8 mouse cellular contexts compared by ENCODE assay signal in genomic region chr11:63923386-63923785, GRCm38 (mm10). TPM values are rescaled to one million over a fixed set of nuclear protein-coding genes. Genes with fewer than 3 reads are reported as not detected.
DNase-seq lines count a peak whose midpoint lies in the region; ATAC-seq and TF ChIP-seq lines count a peak whose summit lies in the region.

No protein-coding gene starts in this region.

- H3K9ac ChIP-seq in embryonic facial prominence, embryonic 13.5 days = peak overlapping the region; percentile 57; the same call in 1 of the 2 replicates
- 0 out of 2 replicates have a peak overlapping the region, but pooled peaks have one; percentile 4 for H3K9ac ChIP-seq in stomach, postnatal 0 days (ENCODE audit: low read length)

- peak overlapping the region; percentile 94 for H3K4me2 ChIP-seq in embryonic facial prominence, embryonic 13.5 days
- H3K4me2 ChIP-seq in stomach, postnatal 0 days (replicated peaks; ENCODE audit: low read depth) = peak overlapping the region; percentile 95

- no peak for DNase-seq in heart, embryonic 10.5 days (ENCODE audit: low spot score)
- no peak for DNase-seq in heart, adult 9 months (ENCODE audit: low spot score in 2 of 2)
- DNase-seq in induced T-regulatory cell, adult 2 months (ENCODE audit: low read depth) = peak; percentile 43
- peak; percentile 10 for DNase-seq in lung, postnatal 14 days
- DNase-seq in stomach, postnatal 0 days (ENCODE audit: low spot score) = peak; percentile 31
- DNase-seq in right cerebral cortex, postnatal 14 days = no peak
- no peak for DNase-seq in MN1 (ENCODE audit: low spot score)

- H3K27ac ChIP-seq in heart, embryonic 10.5 days = 0 out of 2 replicates have a peak overlapping the region, but pooled peaks have one; percentile 24
- H3K27ac ChIP-seq in embryonic facial prominence, embryonic 13.5 days = no peak overlapping the region
- H3K27ac ChIP-seq in stomach, postnatal 0 days (replicated peaks) = no peak overlapping the region

- WGBS in heart, embryonic 10.5 days = under 1% methylated on average over 29 of the region's 29 CpGs
- WGBS in embryonic facial prominence, embryonic 13.5 days = under 1% methylated on average over 29 of the region's 29 CpGs
- WGBS in stomach, postnatal 0 days = 7% methylated on average over 29 of the region's 29 CpGs

- peak overlapping the region; percentile 72 for H3K4me3 ChIP-seq in heart, embryonic 10.5 days
- peak overlapping the region; percentile 74 for H3K4me3 ChIP-seq in embryonic facial prominence, embryonic 13.5 days
- H3K4me3 ChIP-seq in stomach, postnatal 0 days (ENCODE audit: low read depth, low read length) = peak overlapping the region; percentile 34

- peaks cover 58% of the 10 kb centered on the region for H3K4me1 ChIP-seq in heart, embryonic 10.5 days
- peaks cover 52% of the 10 kb centered on the region for H3K4me1 ChIP-seq in embryonic facial prominence, embryonic 13.5 days
- 0 out of 2 replicates have a peak, but pooled peaks cover 4% of the 10 kb centered on the region for H3K4me1 ChIP-seq in stomach, postnatal 0 days (replicated peaks; ENCODE audit: control insufficient read depth, insufficient read depth)

- TF ChIP-seq CTCF in stomach, postnatal 0 days (IDR thresholded peaks at IDR 0.05; ENCODE audit: low read depth) = no peak

- no peak for TF ChIP-seq EP300 in stomach, postnatal 0 days (optimal IDR thresholded peaks at IDR 0.05)

- no peaks in the 10 kb centered on the region for H3K9me3 ChIP-seq in heart, embryonic 10.5 days
- no peaks in the 10 kb centered on the region for H3K9me3 ChIP-seq in embryonic facial prominence, embryonic 13.5 days
- H3K9me3 ChIP-seq in stomach, postnatal 0 days (ENCODE audit: control insufficient read depth, low read length) = no peaks in the 10 kb centered on the region

- peaks cover 67% of the 10 kb centered on the region for H3K27me3 ChIP-seq in heart, embryonic 10.5 days (ENCODE audit: insufficient read depth, poor library complexity, severe bottlenecking)
- H3K27me3 ChIP-seq in embryonic facial prominence, embryonic 13.5 days = peaks cover 60% of the 10 kb centered on the region
- H3K27me3 ChIP-seq in stomach, postnatal 0 days (ENCODE audit: control insufficient read depth, insufficient read depth, low read length) = no peaks in the 10 kb centered on the region

- no peak for ATAC-seq in embryonic facial prominence, embryonic 13.5 days (ENCODE audit: insufficient number of reproducible peaks, insufficient read depth, low FRiP score, low TSS enrichment, low read depth)
- ATAC-seq in stomach, postnatal 0 days (ENCODE audit: low FRiP score, low TSS enrichment) = no peak

- no peaks in the 10 kb centered on the region for H3K36me3 ChIP-seq in heart, embryonic 10.5 days
- no peaks in the 10 kb centered on the region for H3K36me3 ChIP-seq in embryonic facial prominence, embryonic 13.5 days
- H3K36me3 ChIP-seq in stomach, postnatal 0 days (ENCODE audit: control insufficient read depth, insufficient read depth, low read length) = no peaks in the 10 kb centered on the region

RNA-seq across cellular contexts. Expression of gene Hs3st3b1, which starts 1.3 kb away (rescaled TPM):
- 5.9 and 23.9 TPM in 2 replicates for polyA plus RNA-seq in heart, embryonic 10.5 days (2016; fragmentation: Nextera tagmentation; extraction: Ambion mirVana)
- 15.9 and 18.5 TPM in 2 replicates for polyA plus RNA-seq in embryonic facial prominence, embryonic 13.5 days (2015; fragmentation: Nextera tagmentation; extraction: Ambion mirVana)
- polyA plus RNA-seq in stomach, postnatal 0 days (2015; fragmentation: Nextera tagmentation; extraction: Ambion mirVana) = 6.9 and 8.3 TPM in 2 replicates

Comparison
In these comparisons a context has a peak if more than half of its experiments do, and no peak if none do; other contexts are left out.
1. DNase-seq: peak in induced T-regulatory cell, adult 2 months (single experiment), lung, postnatal 14 days (single experiment) and stomach, postnatal 0 days (single experiment); none in heart, embryonic 10.5 days (single experiment), heart, adult 9 months (0 of 2), right cerebral cortex, postnatal 14 days (single experiment) and MN1 (single experiment).
2. Peak in every context shown above with its lines, with median percentiles within 50 percentile points of each other: H3K4me3 ChIP-seq.